Mouse (Mus musculus) MEL (cell line): ENCODE measurements around the gene Runx3. TPM values are rescaled to one million over a fixed set of nuclear protein-coding genes. Genes with fewer than 3 reads are reported as not detected.
A peak's percentile ranks its signal among the peaks of the same experiment; 100 is the strongest.

ENCODE experiments used
- DNase-seq: peaks from one replicate; pipeline ENCODE4 v3.0.0; 2011; ENCODE audit warnings: low read depth, low spot score
- H3K27ac ChIP-seq: 2 replicates; pipeline ENCODE4 v1.5.1; 2012; ENCODE audit warnings: low read depth, mild to moderate bottlenecking, control low read depth, low read length, moderate library complexity; ENCODE audit not compliant: control insufficient read depth
- H3K27me3 ChIP-seq, 2 experiments: fragments of 150-350 bp in 1 of 2; sonication (generic) in 1 of 2; 2 replicates each; pipeline ENCODE4 v1.6.1; 2012; ENCODE audit warnings: low read length in 2 of 2, mild to moderate bottlenecking in 2 of 2, improper control_type of control experiment in 1 of 2, moderate library complexity in 1 of 2; ENCODE audit not compliant: insufficient read depth in 2 of 2, control insufficient read depth in 1 of 2
- H3K36me3 ChIP-seq, 2 experiments: 2 replicates each; pipeline ENCODE4 v1.6.1; 2012 to 2014; ENCODE audit warnings: low read length in 2 of 2, improper control_type of control experiment in 1 of 2, inconsistent platforms in 1 of 2, mild to moderate bottlenecking in 1 of 2; ENCODE audit not compliant: insufficient read depth in 2 of 2, control insufficient read depth in 1 of 2
- H3K4me1 ChIP-seq, 2 experiments: fragments of 150-350 bp in 1 of 2; sonication (generic) in 1 of 2; 2 replicates each; pipeline ENCODE4 v1.6.1; 2012; ENCODE audit warnings: low read length in 2 of 2, improper control_type of control experiment in 1 of 2, mild to moderate bottlenecking in 1 of 2; ENCODE audit not compliant: insufficient read depth in 2 of 2, control insufficient read depth in 1 of 2
- H3K4me3 ChIP-seq, 2 experiments: fragments of 150-350 bp in 1 of 2; sonication (generic) in 1 of 2; 2 replicates each; pipeline ENCODE4 v1.5.1; 2012; ENCODE audit warnings: low read depth in 2 of 2, low read length in 2 of 2, mild to moderate bottlenecking in 2 of 2, moderate library complexity in 2 of 2, control low read depth in 1 of 2, improper control_type of control experiment in 1 of 2; ENCODE audit not compliant: control insufficient read depth in 1 of 2, insufficient read depth in 1 of 2
- H3K79me2 ChIP-seq: 2 replicates; pipeline ENCODE4 v1.6.1; 2012; ENCODE audit warnings: mild to moderate bottlenecking, low read length, moderate library complexity; ENCODE audit not compliant: control insufficient read depth, poor library complexity, insufficient read depth
- H3K9ac ChIP-seq: 2 replicates; pipeline ENCODE4 v1.6.1; 2012; ENCODE audit warnings: low read depth, mild to moderate bottlenecking, control low read depth, low read length, moderate library complexity; ENCODE audit not compliant: control insufficient read depth, poor library complexity, severe bottlenecking
- H3K9me3 ChIP-seq: fragments of 150-350 bp; sonication (generic); replicated peaks from 2 replicates; pipeline ENCODE4 v1.6.1; 2012; ENCODE audit warnings: mild to moderate bottlenecking, low read length, improper control_type of control experiment, moderate library complexity; ENCODE audit not compliant: insufficient read depth
- BHLHE40 ChIP-seq: IDR thresholded peaks from 2 replicates; pipeline ENCODE4 v1.6.1; 2012; ENCODE audit warnings: low read depth, mild to moderate bottlenecking, inconsistent platforms, low read length, improper control_type of control experiment, borderline replicate concordance
- CHD2 ChIP-seq: IDR thresholded peaks from 2 replicates; pipeline ENCODE4 v1.6.1; 2011; ENCODE audit warnings: low read length, improper control_type of control experiment
- ELF1 ChIP-seq: IDR thresholded peaks from 2 replicates; pipeline ENCODE4 v1.6.1; 2014; ENCODE audit warnings: low read depth, mild to moderate bottlenecking, inconsistent platforms, low read length, improper control_type of control experiment, moderate library complexity
- EP300 ChIP-seq, 2 experiments: IDR thresholded peaks; 2 replicates each; pipeline ENCODE4 v1.6.1; 2011; ENCODE audit warnings: improper control_type of control experiment in 2 of 2, low read length in 2 of 2, low read depth in 1 of 2, mild to moderate bottlenecking in 1 of 2
- ETS1 ChIP-seq: IDR thresholded peaks from 2 replicates; pipeline ENCODE4 v1.6.1; 2012; ENCODE audit warnings: low read depth, mild to moderate bottlenecking, inconsistent platforms, low read length, improper control_type of control experiment, moderate library complexity
- GABPA ChIP-seq: IDR thresholded peaks from 2 replicates; pipeline ENCODE4 v1.6.1; 2012; ENCODE audit warnings: low read depth, mild to moderate bottlenecking, inconsistent platforms, low read length, improper control_type of control experiment, moderate library complexity
- HCFC1 ChIP-seq: IDR thresholded peaks from 2 replicates; pipeline ENCODE4 v1.6.1; 2012; ENCODE audit warnings: low read depth, mild to moderate bottlenecking, inconsistent platforms, low read length, improper control_type of control experiment, moderate library complexity
- MAZ ChIP-seq: IDR thresholded peaks from 2 replicates; pipeline ENCODE4 v1.6.1; 2012; ENCODE audit warnings: low read depth, mild to moderate bottlenecking, inconsistent platforms, low read length, improper control_type of control experiment
- MXI1 ChIP-seq: IDR thresholded peaks from 2 replicates; pipeline ENCODE4 v1.6.1; 2011; ENCODE audit warnings: mild to moderate bottlenecking, low read depth, low read length, improper control_type of control experiment
- MYB ChIP-seq: IDR thresholded peaks from 2 replicates; pipeline ENCODE4 v1.6.1; 2011; ENCODE audit warnings: mild to moderate bottlenecking, low read depth, low read length, improper control_type of control experiment
- NELFE ChIP-seq: IDR thresholded peaks from 2 replicates; pipeline ENCODE4 v1.6.1; 2011; ENCODE audit warnings: low read depth, low read length, improper control_type of control experiment
- POLR2A ChIP-seq, 2 experiments: IDR thresholded peaks; 2 replicates each; pipeline ENCODE4 v1.6.1; 2011 to 2012; ENCODE audit warnings: low read length in 2 of 2, mild to moderate bottlenecking in 2 of 2, control low read depth in 1 of 2, improper control_type of control experiment in 1 of 2, low read depth in 1 of 2, moderate library complexity in 1 of 2; ENCODE audit not compliant: control insufficient read depth in 1 of 2, insufficient read depth in 1 of 2, poor library complexity in 1 of 2
- POLR2AphosphoS2 ChIP-seq: IDR thresholded peaks from 2 replicates; pipeline ENCODE4 v1.6.1; 2011; ENCODE audit warnings: low read length, improper control_type of control experiment
- SIN3A ChIP-seq: IDR thresholded peaks from 2 replicates; pipeline ENCODE4 v1.6.1; 2012; ENCODE audit warnings: low read length, improper control_type of control experiment, inconsistent platforms
- SMC3 ChIP-seq: IDR thresholded peaks from 2 replicates; pipeline ENCODE4 v1.6.1; 2011; ENCODE audit warnings: low read depth, low read length, improper control_type of control experiment
- TCF12 ChIP-seq: IDR thresholded peaks from 2 replicates; pipeline ENCODE4 v1.6.1; 2014; ENCODE audit warnings: low read depth, mild to moderate bottlenecking, inconsistent platforms, low read length, improper control_type of control experiment, moderate library complexity
- UBTF ChIP-seq: IDR thresholded peaks from 2 replicates; pipeline ENCODE4 v1.6.1; 2012; ENCODE audit warnings: low read depth, mild to moderate bottlenecking, inconsistent platforms, low read length, improper control_type of control experiment, moderate library complexity, borderline replicate concordance; ENCODE audit not compliant: insufficient read depth
- ZMIZ1 ChIP-seq: IDR thresholded peaks from 2 replicates; pipeline ENCODE4 v1.6.1; 2012; ENCODE audit warnings: low read depth, mild to moderate bottlenecking, inconsistent platforms, low read length, improper control_type of control experiment, moderate library complexity
- ZNF384 ChIP-seq: IDR thresholded peaks from 2 replicates; pipeline ENCODE4 v1.6.1; 2012; ENCODE audit warnings: low read depth, mild to moderate bottlenecking, inconsistent platforms, low read length, improper control_type of control experiment
- polyA plus RNA-seq, 2 experiments: library from polyadenylated mRNA; stranded (reverse) in 1 of 2; unstranded in 1 of 2; fragments of >175 nt in 1 of 2; fragments of >200 nt in 1 of 2; gene quantifications; 2 replicates each; pipeline versions ENCODE4 v1.2.1 to v1.2.4; 2012; ENCODE audit warnings: low replicate concordance in 2 of 2, low read depth in 1 of 2; ENCODE audit not compliant: insufficient read length in 2 of 2, insufficient read depth in 1 of 2, missing spikeins in 1 of 2
- total RNA-seq: library from RNA; depleted of rRNA; stranded (reverse); fragments of 300-350 nt; gene quantifications from 2 replicates; pipeline ENCODE4 v1.2.3, GENCODE M21; 2012

Runx3 gene
- total and polyA plus RNA-seq, 3 experiments = 4.3 to 29.2 TPM; not detected in 1

DNA sequence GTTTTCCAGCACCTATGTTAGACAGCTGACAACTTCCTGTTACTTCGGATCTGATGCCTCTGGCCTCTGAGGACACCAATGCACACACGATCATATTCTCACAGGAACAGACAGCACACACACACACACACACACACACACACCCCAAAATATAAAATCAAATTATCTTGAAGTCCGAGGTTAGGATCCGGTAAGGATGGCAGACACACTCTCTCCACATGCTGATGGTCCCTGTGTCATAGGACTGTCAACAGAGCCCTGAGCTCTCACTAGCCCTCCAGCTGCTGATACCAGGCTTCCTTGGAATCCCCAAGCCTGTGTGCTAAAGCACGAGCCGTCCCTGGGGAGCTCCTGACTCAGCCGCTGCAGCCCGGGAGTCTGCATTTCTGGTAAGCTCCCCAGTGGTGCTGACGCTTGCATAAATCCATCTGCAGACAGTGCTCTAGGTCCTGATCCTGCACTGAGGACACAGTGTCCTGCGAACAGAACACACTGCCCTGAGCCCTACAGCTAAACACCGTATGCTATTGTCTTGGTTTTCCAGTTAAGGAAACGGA, 69.1 kb downstream of the Runx3 start:
- H3K4me1 ChIP-seq = peaks cover 0 to 5% of the 10 kb centered on the region in 2 experiments; a peak in 1 of 4 replicates
- peaks cover 3% of the 10 kb centered on the region for H3K79me2 ChIP-seq
- H3K36me3 ChIP-seq = peaks cover 5 to 7% of the 10 kb centered on the region in 2 experiments
- H3K27ac ChIP-seq = no peak overlapping the region
- no peak overlapping the region for H3K9ac ChIP-seq
- no peaks in the 10 kb centered on the region for H3K9me3 ChIP-seq
- no peak for DNase-seq
- no peak overlapping the region for H3K4me3 ChIP-seq
- no peak for TF ChIP-seq ETS1
- peak in 1 of 2 experiments; percentile 57; a peak in 2 of 4 replicates for TF ChIP-seq POLR2A (IDR thresholded peaks at IDR 0.05; ENCODE audit: control insufficient read depth in 1 of 2, insufficient read depth in 1 of 2, low read depth in 1 of 2, low read length in 2 of 2, poor library complexity in 1 of 2)
- TF ChIP-seq CHD2 = peak; percentile 52
- 0 out of 2 replicates have a peak, but pooled peaks have one; percentile 27 for TF ChIP-seq MXI1
- TF ChIP-seq EP300 (IDR thresholded peaks at IDR 0.05; ENCODE audit: low read depth in 1 of 2, low read length in 2 of 2) = 0 out of 4 replicates have a peak, but pooled peaks of 1 of the 2 experiments have one; percentile 10
- 0 out of 2 replicates have a peak, but pooled peaks have one; percentile 29 for TF ChIP-seq MAZ
- no peak for TF ChIP-seq BHLHE40
- TF ChIP-seq MYB = peak; percentile 48; the same call in 1 of the 2 replicates
- peak; percentile 47 for TF ChIP-seq POLR2AphosphoS2
- TF ChIP-seq HCFC1 = 0 out of 2 replicates have a peak, but pooled peaks have one; percentile 25
- peak; percentile 45 for TF ChIP-seq NELFE
- TF ChIP-seq GABPA = no peak
- TF ChIP-seq ZMIZ1 = peak; percentile 67; the same call in 1 of the 2 replicates
- peak; percentile 17 for TF ChIP-seq SMC3
- TF ChIP-seq TCF12 = no peak
- TF ChIP-seq ELF1 = no peak
- TF ChIP-seq ZNF384 = no peak
- no peak for TF ChIP-seq UBTF
- no peaks in the 10 kb centered on the region for H3K27me3 ChIP-seq

DNA sequence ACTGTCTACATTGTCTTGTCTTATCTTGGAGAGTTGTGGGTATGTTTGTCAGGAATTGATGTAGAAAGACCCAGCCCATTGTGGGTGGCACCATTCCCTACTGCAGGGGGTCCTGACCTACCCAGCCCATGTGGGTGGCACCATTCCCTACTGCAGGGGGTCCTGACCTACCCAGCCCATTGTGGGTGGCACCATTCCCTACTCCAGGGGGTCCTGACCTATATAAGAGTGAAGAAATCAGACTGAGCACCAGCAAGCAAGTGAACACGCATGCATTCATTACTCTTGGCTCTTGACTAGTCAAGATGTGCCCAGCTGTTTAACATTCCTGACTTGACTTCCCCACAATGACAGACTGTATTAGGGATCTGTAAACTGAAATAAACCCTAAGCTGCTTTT, 69.9 kb downstream of the Runx3 start:
- Histone ChIP-seq H3K27ac (no peak overlapping the region), H3K4me3 (no peak overlapping the region), H3K36me3 (peaks cover 5 to 7% of the 10 kb centered on the region in 2 experiments), H3K9me3 (no peaks in the 10 kb centered on the region), H3K4me1 (peaks cover 0 to 5% of the 10 kb centered on the region in 2 experiments; a peak in 1 of 4 replicates), H3K9ac (no peak overlapping the region), H3K79me2 (peaks cover 3% of the 10 kb centered on the region), H3K27me3 (no peaks in the 10 kb centered on the region)
- DNase-seq = peak; percentile 67
- 0 out of 2 replicates have a peak, but pooled peaks have one; percentile 26 for TF ChIP-seq SIN3A
- no peak for TF ChIP-seq BHLHE40
- TF ChIP-seq POLR2AphosphoS2 = peak; percentile 88
- TF ChIP-seq MAZ = 0 out of 2 replicates have a peak, but pooled peaks have one; percentile 5
- TF ChIP-seq, all 39 proteins: peak for 3
